Mouse (Mus musculus) kidney, postnatal 4 days (tissue): Measurements from ENCODE around the gene P2ry2.

Source experiments
- DNase-seq, 2 experiments: peaks; one replicate each; pipeline ENCODE4 v3.0.0; 2021; ENCODE audit warnings: mixed read lengths in 2 of 2

P2ry2 gene

DNA sequence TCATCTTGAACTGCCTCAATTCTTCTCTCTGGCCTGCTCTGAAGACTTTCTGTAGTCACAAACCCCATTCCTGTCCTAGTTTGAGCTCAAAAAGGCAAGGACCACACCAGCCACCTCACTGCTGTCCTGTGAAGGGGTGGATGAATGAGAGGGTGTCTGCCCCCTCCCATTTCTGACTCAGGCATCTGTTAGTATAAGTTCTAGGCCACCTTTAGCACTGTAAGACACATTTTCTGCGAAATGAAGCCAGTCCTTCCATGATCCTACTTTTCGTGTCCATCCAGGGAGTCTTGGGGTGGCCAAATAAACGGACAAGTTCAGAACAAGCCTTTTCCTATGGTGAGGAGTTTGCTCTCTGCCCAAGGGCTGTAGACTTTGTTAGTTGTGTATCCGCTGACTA lies at the start of gene P2ry2:
Gene P2ry2, minus strand, starts transcription at position 326 of the 400 bp plus-strand sequence.
- DNase-seq = no peak

DNA sequence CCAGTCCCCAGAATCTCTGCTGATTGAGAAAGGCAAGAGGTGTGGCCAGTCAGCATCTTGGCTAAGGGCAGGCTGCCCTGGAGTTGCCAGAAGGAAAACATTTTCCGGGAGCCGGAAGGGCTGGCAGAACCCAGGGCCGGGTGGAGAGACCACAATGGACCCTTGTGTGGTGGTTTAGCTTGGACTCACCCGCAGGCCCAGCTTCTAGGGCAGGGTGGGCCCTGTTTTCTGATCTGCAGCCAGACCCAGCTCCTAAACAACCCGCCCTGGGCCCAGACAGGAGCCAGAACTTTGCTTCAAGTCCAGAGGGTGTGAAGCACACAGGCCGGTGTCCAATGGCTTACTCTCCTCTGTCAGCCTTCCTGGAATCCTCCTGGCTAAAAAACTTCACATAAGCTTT lies 49.6 kb upstream of the P2ry2 start:
- DNase-seq = no peak

DNA sequence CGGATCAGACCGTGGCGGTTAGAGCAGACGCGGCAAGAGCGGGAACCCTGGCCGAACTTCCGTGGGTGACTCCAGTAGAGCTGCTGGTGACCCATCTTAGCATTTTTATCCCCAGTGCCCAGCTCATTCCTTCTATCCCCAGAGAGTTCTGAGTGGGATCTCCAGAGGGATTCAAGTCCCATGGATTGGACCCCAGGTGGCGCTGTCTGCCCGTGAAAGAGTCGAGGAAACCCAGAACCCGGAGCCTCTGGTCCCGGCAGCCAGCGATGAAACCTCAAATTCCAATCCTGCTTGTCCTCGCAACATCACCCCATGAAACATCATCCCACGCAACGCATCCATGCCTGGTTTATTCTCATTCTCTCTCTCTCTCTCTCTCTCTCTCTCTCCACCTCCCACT lies 48.7 kb upstream of the P2ry2 start:
- DNase-seq = peak; percentile 94

DNA sequence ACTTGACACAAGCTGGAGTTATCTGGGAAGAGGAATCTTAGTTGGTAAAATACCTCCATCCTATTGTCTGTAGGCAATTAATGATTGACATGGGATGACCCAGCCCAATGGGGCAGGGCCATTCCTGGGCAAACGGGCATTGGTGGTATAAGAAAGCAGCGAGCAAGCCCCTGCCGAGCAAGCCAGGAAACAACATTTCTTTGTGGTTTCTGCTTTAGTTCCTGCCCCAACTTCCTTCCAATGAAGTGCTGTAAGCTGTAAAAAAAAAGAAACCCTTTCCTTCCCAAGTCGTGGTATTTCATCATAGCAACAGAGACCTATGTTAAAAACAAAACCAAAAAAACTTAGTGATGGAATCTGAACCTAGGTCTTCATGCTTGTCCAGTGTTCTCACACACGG lies 47.8 kb upstream of the P2ry2 start:
- DNase-seq = no peak

DNA sequence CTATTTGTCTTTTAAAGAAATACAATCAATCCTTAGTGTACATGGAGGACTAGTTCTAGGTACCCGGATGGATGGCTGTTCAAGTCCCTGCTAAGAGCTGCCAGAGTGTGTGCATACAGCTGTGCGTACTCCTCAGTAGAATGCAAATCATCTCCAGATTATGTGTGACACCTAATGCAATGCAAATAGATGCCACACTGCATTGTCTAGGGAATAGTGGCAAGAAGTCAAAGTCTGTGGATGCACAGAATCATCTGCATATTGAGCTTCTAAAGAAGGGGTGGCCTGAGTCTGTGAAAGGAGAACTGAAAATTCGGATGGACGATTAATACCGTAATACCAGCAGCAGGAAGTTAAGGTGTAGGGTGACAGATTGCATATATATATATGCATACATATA lies 46.5 kb upstream of the P2ry2 start:
- DNase-seq = no peak

DNA sequence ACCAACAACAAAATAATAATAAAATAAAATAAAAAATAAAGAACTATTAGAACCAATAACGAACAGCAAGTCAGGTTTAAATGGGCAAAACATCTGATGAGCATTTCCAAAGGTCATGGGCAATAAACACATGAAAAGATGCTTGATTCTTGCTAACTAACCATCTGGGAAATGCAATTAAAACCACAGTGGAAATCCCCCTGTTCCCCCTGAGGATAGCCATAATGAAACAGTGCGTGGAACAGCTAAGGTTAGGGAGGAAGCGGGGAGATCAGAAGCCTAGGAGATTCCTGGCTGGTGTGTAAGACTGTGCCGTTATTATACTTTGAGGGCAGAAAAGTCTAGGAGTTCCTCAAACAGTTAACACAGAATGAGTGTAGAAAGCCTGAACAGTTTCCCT lies 44.6 kb upstream of the P2ry2 start:
- no peak for DNase-seq

DNA sequence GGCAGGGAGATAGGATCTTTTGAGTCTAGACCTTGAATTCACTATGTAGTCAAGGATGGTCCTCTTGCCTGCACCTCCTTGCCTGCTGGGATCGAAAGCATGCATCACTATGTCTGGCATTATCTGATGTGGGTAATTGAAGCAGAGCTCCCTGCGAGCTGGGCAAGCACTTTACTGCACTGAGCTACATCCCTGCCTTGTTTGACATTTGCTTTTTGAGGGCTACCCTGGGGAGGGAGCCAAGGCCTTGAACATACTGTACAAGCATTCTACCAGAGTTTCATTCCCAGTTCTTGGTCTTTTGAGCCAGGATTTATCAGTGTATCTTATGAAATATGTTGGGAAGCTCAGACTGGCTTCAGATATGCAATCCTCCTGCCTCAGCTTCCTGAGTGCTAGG lies 40.5 kb upstream of the P2ry2 start:
- no peak for DNase-seq

DNA sequence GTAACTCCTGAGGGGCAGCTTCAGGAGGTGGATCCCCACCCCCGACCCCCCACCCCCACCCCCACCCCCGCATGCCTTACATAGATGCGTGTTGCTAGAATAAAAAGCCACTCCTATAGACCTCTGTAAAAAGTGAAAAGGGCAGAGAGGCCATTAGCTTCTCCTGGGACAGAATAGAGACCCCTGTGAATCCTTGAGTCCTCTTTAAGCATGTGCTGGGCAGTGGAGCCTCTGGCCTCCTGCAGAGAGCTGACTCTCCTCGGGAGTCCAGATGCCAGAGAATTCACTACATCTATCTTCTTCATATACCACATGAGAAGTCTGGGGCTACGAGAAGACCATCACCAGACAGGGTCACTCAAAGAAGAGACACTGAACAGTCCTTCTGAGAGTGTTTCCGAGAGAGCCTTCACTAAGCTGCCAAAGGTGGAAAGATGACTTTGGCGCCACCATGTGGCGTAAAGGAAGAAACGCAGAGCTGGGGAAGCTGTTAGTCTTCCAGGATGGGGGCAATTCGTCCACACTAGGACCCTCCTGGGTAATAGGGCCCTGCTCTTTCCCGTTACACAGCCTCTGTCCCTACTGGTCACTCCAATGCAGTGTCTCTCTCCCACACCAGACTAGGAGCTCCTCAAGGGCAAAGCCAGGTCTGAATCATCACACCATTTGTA lies 39.0 kb upstream of the P2ry2 start:
- peak; percentile 63 to 76 for DNase-seq

DNA sequence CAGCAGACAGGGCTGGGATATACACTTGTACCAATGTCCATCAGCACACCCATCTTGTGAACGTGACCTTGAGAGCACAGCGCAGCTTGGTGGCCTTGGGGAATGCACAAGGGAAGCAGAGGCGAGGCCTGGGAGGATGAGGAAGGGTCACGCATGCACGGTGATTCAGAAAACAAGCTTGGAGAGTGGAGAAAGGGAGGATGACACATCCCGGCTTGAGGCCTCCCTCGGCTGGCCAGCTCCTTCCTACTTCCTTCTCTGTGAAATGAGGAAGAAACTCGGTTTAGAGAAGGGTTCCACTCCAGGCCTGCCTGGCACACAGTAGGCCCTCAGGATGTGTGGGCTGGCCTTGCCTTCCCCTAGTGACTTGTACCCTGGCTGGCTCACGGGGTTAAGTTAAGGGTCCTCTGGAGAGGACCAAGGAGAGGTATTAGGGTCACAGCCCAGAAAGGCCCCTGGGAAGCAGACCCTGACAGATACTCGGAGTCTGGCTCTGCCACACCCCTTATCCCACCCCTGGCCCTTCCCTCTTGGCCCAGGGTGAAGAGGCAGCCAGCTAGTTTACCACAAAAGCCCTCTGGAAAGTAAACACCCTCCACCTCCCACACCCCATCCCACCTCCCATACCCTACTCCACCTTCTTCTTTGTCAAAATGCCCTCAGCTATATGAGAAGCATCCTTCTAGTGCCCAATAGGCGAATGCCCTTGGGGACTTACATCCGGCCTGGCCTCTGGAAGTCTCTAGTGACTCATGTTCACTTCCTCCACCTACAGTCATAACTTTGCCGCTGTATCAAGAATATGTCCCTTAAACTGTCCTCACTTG lies 38.3 kb upstream of the P2ry2 start:
- DNase-seq = no peak

DNA sequence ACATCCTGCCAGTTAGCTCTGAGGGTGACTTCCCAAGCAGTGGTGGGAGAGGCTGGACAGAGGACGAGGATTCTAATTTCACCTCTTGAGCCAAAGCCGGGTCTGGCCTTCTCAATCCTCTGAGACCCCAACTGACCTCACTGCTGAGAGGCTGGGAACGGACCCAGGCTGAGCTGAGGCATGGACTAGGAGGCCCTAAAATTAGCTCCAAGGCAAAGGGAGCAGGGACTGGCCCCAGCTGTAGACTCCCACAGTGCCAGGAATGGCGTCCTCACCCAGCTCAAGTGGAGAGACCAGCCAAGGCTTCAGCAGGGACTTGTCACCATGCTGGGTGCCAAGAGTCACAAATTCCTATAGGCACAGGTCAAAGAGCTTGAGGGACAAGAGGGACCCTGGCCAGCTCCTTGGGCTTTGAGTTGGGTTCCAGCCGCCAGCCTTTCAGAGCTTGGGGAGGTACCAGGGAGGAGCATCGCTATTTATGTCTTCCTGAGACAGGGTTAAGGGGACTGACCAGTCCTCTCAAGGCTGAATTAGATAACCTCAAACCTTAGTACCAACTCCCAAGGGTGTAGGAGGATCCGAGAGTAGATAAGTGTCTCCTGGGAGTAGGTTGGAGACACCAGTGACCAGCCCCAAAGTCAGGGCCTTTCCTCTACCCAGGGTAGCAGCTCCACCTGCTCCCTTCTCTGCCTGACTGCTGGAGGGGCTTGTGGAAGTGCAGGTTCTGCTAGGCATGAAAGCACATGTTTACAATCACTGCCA lies 36.8 kb upstream of the P2ry2 start:
- DNase-seq = peak; percentile 47 to 62

DNA sequence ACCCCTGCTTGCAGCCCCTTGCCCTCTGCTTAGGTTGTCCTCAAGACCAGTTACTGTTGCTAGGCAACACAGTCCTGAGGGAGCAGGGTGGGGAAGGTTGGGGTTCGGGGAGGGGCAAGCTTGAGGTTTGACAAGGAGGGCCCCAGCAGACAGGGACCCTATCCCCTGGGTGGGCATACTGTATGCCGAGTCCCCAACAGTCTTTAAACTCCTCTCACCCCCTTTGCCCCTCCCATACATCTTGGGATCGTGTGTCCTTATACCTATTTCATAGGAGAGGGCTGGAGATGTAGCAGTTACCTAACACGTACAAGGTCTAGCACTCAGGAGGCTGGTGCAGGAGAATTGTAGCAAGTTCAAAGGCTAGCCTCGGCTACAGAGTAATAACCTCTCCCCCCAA lies 35.6 kb upstream of the P2ry2 start:
- no peak for DNase-seq

DNA sequence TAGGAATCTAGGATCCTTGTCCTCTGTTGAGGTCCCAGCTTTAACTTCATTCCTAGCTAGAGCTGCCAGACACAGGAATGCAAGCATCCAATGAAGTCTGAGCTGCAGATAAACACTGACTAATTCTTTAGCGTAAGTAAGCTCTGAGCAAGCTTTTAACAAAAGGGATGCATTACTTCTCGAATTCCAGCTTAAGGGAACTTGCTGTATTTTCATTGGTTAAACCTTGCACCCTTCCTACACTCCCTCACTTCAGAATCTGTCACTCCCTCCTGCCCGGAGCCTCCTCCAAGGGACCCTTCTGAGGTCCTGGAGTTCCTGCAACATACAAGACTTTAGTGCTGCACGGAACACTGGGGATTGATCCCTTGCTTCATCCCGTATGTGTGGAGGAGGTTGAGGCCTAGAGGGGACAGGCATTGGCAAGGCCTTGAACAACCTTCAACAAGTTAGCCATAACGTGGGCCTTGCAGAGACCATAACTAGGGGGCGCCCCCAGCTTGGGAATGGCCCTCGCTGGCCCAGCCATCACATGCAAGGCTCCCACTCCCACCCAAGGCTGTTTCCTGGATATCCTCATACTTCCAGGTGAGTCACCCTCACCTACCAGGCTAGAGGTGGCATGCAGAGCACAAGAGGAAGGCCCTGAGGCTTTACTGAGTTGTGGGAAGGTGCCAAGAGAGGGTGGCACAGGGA lies 31.3 kb upstream of the P2ry2 start:
- no peak for DNase-seq

DNA sequence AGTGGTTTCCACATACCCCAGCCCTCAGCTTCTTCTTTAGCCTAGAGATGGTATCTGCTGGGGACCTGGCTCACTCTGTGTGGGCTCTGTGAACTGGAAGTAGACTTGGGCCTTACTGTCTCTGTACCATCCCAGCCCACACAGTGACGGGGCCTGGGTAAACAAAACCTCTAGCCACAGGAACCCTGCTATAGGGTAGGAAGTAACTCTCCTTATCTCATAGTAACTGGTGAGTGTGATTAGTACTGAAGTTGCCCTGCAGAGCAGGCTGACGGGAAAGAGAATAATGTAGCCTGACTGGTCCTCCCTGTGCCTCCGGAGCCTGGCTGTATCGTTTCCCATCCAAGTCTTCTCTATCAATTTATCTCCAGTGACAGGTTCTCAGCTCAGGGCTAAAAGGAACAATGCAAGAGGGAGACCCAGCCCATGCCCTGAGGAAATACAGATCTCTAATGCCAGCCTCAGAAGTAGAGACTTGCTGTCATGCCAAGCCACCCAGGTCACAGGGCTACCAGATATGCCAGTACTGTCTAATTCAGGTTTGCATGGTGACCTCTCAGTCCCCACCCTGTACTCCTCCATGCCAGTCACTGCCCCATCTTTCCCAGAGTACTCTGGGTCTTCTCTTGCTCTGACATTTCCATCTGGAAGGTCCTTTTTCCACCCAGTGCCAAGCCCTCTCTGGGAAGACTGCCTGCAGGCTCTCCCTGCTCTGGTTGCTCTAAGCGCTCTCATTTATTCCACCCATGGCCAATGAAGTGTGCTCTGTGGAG lies 29.5 kb upstream of the P2ry2 start:
- DNase-seq = no peak

DNA sequence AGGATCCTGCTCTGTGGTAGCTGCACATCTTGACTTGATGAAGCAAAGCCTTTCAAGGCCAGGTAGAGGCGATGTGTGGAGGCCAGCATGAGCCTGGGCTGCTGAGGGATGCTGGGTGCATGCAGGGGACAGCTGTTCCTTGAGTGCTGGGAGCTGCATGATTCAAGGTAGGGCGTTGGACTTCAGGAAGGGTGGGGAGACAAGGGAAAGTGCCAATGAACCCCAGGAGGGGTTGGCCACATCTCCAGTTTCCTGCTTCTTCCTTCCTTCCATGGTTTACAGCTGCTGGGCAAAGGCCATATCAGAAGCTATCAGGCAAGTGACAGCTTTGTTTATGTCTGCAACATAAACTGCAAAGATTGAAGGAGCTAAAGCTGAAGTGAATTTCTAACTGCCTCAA lies 28.9 kb upstream of the P2ry2 start:
- peak; percentile 8 to 11 for DNase-seq

DNA sequence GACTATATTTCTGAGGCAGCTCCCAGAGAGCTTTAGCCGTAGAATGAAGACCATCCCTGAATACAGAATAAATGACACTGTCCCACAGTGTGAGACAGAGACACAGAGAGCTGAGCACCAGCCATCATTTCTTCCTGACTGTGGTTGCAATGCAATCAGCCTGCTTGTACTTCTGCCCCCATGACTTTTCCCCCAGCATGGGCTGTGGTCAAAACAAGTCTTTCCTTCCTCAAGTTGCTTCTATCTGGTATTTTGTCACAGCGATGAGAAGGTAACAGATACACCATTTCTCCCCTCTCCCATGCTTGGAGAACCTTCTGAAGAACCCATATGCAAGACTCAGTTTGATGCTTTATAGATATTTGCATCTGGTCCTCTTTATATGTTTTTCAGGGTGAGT lies 20.7 kb upstream of the P2ry2 start:
- DNase-seq = no peak

DNA sequence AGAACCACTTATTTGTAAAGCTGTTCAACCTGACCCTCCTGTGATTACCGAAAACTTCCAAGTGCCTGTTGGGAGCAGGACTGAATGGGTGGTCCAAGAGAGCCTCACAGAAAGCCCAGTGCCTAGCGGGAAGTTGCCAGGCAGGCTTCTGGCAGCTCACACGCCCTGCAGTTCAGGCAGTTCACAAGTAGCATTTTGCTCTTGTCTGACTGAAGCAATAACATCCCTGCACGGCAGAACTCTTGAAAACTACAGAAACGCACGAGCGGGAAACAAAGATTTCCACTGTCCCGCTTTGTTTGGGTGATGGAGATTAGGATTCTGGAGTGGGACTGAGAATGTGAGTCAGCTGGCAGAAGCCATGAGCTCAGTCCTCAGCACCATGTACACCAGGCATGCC lies 18.6 kb upstream of the P2ry2 start:
- no peak for DNase-seq

DNA sequence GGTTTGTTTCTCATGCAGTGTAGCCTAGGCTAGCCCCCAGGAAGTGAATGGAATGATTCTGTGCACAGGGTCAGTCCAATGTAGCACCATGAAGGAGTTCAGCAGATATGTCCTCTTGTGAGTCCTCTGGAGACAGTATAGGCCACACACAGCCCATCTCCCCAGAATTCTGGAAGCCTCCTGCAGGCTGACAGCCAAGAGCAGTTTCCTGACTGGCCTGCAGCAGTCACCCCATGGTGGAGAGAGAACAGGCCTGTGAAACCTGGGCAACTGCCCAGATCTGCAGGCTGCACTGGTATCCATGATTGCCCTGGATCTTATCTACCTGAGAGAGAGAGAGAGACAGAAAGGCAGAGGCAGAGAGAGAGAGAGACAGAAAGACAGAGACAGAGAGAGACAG lies 18.1 kb upstream of the P2ry2 start:
- peak in 1 of 2 experiments; percentile 45 for DNase-seq

DNA sequence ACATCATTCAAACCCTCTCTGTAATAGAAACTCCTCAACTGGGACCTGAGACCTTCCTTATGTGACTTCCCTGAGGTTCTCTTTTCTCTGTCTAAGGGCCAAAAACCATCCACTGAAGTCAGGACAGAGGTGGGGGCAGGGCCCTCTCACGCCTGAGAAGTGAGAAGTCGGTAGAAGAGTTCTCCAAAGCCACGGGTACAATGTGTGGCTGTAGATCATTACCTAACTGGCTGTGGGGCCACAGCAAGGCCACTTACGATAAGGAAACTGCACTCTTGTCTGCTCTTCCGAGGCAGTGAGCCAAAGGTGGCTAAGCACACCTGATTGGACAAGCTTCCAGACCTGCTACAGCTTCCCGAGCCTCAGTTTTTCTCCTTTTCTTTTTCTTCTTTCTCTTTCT lies 16.8 kb upstream of the P2ry2 start:
- DNase-seq = no peak

DNA sequence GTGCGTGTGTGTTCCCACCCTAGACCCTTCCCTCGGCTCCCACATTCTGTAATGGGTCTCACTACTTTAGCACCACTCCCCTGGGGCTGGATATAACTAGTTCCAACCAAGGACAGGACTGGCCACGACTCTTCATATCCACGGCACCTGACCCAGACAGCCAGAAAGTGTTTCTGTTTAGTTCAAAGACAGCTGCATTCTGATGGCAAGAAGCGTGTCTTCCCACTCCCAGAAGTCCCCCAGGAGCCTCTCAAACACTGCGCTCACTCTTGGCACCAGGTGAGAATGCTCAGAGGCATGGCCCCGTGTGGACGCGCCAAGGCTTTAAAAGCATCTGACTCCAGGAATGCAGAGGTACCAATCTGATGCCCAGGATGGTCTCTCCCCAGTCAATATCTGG lies 16.3 kb upstream of the P2ry2 start:
- no peak for DNase-seq

DNA sequence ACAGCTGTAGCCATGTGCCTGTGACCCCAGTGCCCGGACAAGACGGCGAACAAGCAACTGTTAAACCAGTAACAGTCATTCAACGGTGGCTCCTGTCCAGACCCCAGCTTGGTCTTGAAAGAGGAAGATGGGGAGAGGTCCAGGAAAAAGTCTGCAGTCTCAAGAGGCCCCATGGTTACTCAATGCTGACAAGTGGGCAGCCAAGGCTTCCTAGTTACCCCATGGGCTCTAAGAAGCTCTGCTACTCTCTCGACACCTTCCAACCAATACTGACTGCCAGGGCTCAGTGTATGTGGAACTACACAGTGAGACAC lies 15.7 kb upstream of the P2ry2 start:
- no peak for DNase-seq

DNA sequence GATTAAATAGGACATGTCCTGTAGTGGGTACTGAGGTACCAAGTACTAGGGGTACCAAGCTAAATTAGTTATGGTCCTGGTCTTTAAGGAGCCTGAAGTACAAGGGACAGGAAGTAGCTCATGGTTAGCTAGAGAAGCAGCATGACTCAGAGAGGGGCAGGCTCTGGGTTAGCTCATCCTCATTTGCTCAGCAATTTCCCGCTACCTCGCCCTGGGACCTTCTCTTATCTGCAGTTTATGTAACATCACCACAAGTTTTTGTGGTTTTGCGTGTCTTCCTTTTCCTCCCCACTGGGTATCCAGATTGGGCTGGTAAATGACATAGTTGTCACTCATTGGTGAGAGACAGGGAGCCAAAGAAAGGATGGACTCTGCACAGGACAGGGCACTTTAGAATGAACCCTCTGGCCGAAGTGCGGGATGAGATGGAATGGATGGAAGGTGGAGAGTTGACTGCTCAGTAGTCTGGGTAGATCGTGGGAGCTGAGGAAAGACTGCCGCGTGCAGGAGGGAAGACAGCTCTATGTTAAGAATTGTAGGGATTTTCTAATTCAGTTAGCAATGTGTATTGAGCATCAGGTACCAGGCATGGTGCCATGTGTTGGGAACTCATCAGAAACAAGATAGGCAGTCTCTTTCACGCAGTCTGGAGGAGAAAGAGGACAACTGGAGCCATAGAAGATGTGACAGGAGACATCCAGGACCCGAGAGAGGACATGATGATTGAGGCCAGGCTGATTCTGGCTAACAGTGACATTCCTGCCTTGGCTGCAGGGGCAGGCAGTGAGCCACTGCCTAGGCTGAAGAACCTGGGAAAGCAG lies 15.2 kb upstream of the P2ry2 start:
- DNase-seq = no peak

DNA sequence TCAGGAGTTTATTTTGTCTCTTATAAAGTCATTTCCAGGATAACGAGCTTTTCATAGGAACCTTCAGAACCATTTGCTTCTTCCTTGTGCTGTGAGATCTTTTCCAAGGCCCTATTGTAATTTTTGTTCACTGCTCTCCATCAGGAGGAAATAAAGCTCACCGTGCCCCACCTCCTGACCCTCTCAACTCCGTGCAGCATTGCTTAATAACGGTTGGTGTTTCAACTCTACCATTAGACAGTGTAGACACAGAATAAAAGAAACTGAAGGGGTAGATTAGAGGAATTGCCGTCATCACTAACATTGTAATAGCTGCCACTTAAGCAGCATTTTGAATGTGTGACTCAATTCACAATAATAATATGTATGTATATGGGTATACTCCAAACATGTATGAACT lies 14.2 kb upstream of the P2ry2 start:
- DNase-seq = no peak
